Mouse (Mus musculus) testis, adult 2 months (tissue): ENCODE data around the gene Cd3d. TPM values are rescaled to one million over a fixed set of nuclear protein-coding genes. Genes with fewer than 3 reads are reported as not detected.
A peak's percentile ranks its signal among the peaks of the same experiment; 100 is the strongest.
"Not testable (repeated sequence)": the region's sequence is repeated elsewhere in the genome, so short reads cannot be mapped to it uniquely, and the experiment has no call there.

Source experiments
- H3K27ac ChIP-seq: fragments of 200-500 bp; 2 replicates; pipeline ENCODE4 v1.5.1; 2012; ENCODE audit warnings: low read depth, low read length; ENCODE audit not compliant: control insufficient read depth, insufficient read depth
- H3K27me3 ChIP-seq: fragments of 200-500 bp; 2 replicates; pipeline ENCODE4 v1.6.1; 2012; ENCODE audit warnings: mild to moderate bottlenecking, low read length, moderate library complexity; ENCODE audit not compliant: control insufficient read depth, insufficient read depth
- H3K36me3 ChIP-seq: fragments of 200-500 bp; 2 replicates; pipeline ENCODE4 v1.6.1; 2012; ENCODE audit warnings: mild to moderate bottlenecking, low read length; ENCODE audit not compliant: control insufficient read depth, insufficient read depth
- H3K4me1 ChIP-seq: fragments of 200-500 bp; 2 replicates; pipeline ENCODE4 v1.6.1; 2012; ENCODE audit warnings: low read length; ENCODE audit not compliant: control insufficient read depth, insufficient read depth
- H3K4me3 ChIP-seq: fragments of 200-500 bp; 2 replicates; pipeline ENCODE4 v1.5.1; 2012; ENCODE audit warnings: low read depth, mild to moderate bottlenecking, low read length, moderate library complexity, mixed read lengths; ENCODE audit not compliant: control insufficient read depth
- CTCF ChIP-seq: fragments of 200-500 bp; IDR thresholded peaks from 2 replicates; pipeline ENCODE4 v1.5.1; 2012; ENCODE audit warnings: low read depth, mild to moderate bottlenecking, inconsistent platforms, low read length, moderate library complexity; ENCODE audit not compliant: control insufficient read depth, insufficient read depth, insufficient replicate concordance
- POLR2A ChIP-seq: fragments of 200-500 bp; IDR thresholded peaks from 2 replicates; pipeline ENCODE4 v1.6.1; 2012; ENCODE audit warnings: low read depth, mild to moderate bottlenecking, inconsistent platforms, low read length, moderate library complexity; ENCODE audit not compliant: control insufficient read depth
- polyA plus RNA-seq: library from polyadenylated mRNA; depleted of rRNA; stranded (reverse); fragments of >200 nt; gene quantifications from 2 replicates; pipeline ENCODE4 v1.2.3, GENCODE M21; 2012

The Cd3d gene
- polyA plus RNA-seq, 1 experiment = 49.4 TPM

DNA sequence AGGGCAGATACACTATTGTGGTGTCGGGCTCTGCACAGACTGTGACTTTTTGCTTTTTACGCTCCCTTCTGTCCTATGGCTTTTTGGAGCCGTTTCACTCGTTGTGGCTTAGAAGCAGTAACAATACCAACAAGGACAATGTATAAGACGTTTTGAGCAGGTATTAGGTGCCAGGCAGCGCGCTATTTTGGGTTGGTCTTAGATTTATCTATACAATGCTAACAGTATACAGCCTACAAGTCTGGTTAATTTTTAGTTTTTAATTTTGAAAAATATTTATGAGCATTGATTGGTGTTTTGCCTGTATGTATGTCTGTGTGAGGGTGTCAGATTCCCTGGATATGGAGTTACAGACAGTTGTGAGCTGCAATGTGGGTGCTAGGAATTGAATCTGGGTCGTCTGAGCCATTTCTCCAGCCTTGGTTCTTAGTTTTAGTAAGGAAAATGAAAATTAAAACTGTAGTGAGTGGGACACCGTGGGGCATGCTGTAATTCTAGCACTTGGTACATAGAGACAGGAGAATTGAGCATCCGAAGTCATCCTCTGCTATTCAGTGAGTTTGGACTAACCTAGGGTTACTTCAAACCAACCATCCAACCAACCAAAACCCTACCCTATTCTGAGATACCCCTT, 15.6 kb upstream of the Cd3d start:
- no peaks in the 10 kb centered on the region; the same call in 1 of the 2 replicates for H3K4me1 ChIP-seq
- H3K27ac ChIP-seq = peak overlapping the region; percentile 67
- TF ChIP-seq POLR2A = no peak
- TF ChIP-seq CTCF = no peak
- no peaks in the 10 kb centered on the region for H3K36me3 ChIP-seq
- peak overlapping the region; percentile 97 for H3K4me3 ChIP-seq
- no peaks in the 10 kb centered on the region for H3K27me3 ChIP-seq

DNA sequence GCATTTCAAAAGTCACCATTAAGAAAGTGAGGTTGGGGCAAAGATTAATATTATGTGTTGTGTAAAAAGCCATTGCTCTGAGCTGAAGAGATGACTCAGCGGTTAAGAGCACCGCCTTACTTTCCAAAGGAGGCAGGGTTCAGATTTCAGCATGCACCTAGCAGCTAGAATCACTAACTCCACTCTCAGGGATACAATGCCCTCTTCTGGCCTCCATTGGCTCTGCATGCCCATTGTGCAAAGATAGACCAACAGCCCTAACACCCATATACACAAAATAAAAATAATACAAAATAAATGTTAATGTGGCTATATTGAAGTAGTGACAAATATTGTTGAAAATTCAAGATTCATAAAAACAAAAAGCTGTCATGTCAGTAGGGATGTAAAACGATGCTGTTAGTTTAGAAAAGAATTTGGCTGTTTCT, 14.8 kb upstream of the Cd3d start:
- Histone ChIP-seq H3K36me3 (no peaks in the 10 kb centered on the region), H3K27me3 (no peaks in the 10 kb centered on the region), H3K4me3 (no peak overlapping the region), H3K4me1 (no peaks in the 10 kb centered on the region; the same call in 1 of the 2 replicates), H3K27ac (no peak overlapping the region)
- peak; percentile 19; the same call in 1 of the 2 replicates for TF ChIP-seq CTCF
- TF ChIP-seq POLR2A = no peak

DNA sequence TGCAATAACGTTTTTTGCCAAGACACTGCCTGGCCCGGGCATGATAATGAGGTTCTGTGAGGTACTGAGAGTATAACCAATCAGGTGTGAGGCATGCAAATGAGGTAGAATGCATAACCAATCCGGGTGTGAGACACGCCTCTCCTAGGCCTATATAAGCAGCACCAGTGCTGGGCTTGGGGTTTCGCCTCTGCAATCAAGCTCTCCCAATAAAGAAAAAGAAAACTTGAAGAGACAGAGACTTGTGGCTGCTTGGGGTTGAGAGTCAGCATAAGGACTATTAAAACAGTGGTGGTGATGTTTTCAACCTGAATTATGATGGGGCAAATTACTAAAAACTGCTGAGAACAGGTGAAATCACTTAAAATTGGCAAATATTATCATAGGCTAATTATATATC, 13.8 kb upstream of the Cd3d start:
- H3K4me3 ChIP-seq, H3K36me3 ChIP-seq: not testable (repeated sequence)

DNA sequence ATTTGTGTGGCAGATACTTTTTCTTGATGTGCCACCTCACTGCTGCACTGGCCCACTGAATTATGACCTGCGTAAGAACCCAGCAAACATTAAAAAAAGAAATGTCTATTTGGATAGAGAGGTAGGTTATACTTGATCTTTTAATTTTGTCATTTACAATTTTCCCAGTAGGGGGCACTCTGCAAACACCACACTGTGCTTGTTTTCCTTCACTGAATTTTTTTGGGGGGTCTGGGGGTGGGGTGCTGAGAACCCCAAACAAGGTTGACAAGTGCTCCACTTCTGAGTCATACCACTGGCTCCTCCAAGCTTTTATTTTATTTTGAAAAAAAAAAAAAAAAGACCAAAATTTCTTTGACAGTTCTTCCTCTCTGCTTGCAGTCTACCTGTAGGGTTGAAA, 12.1 kb upstream of the Cd3d start:
- Histone ChIP-seq H3K27me3 (no peaks in the 10 kb centered on the region), H3K36me3 (no peaks in the 10 kb centered on the region), H3K4me1 (no peaks in the 10 kb centered on the region; the same call in 1 of the 2 replicates), H3K27ac (no peak overlapping the region), H3K4me3 (no peak overlapping the region)
- TF ChIP-seq CTCF (no peak), POLR2A (no peak)

More for the DNA sequence above, 13.8 kb upstream of the Cd3d start:
- H3K27me3 ChIP-seq, H3K27ac ChIP-seq, H3K4me1 ChIP-seq: not testable (repeated sequence)

DNA sequence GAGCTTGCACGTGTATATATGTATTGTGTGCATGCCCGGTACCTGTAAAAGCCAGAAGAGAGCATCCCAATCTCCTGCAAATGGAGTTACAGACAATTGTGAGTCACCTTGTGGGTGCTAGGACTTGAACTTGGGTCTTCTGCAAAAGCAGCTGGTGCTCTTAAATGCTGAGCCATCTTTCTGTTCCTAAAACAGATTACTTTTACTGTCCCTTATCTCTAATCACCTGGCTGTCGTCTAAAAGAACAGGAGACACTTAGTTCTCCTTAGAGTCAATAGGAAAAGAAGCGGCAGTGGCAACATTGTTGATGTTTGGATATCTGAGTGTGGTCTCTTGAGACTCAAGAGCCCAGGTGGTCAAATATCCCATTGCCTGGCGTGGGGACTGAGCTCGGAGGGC, 3.8 kb upstream of the Cd3d start:
- Histone ChIP-seq H3K27ac (no peak overlapping the region), H3K36me3 (no peaks in the 10 kb centered on the region), H3K4me3 (no peak overlapping the region), H3K27me3 (no peaks in the 10 kb centered on the region), H3K4me1 (no peaks in the 10 kb centered on the region)
- no peak for TF ChIP-seq CTCF
- no peak for TF ChIP-seq POLR2A

DNA sequence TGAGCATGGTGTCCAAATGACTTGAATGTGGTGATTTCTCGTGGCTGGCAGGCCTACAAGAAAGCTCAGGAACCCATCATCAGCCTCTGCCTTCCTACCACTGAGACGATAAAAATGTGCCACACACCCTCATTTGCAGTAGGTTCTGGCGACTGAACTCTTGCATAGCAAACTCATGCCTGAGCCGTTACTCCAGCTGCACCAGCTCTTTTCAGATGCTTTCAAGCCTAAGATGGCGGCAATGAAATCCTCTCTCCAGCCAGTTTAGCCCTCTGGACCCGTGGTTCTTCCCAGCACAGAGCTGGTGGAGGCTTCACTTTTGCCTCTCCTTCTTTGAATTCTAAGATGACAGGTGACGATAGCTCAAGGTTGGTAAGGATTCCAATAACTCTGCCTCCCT, 1.8 kb upstream of the Cd3d start:
- Histone ChIP-seq H3K27me3 (no peaks in the 10 kb centered on the region), H3K4me3 (no peak overlapping the region), H3K4me1 (no peaks in the 10 kb centered on the region), H3K36me3 (no peaks in the 10 kb centered on the region), H3K27ac (no peak overlapping the region)
- TF ChIP-seq CTCF = no peak
- no peak for TF ChIP-seq POLR2A

DNA sequence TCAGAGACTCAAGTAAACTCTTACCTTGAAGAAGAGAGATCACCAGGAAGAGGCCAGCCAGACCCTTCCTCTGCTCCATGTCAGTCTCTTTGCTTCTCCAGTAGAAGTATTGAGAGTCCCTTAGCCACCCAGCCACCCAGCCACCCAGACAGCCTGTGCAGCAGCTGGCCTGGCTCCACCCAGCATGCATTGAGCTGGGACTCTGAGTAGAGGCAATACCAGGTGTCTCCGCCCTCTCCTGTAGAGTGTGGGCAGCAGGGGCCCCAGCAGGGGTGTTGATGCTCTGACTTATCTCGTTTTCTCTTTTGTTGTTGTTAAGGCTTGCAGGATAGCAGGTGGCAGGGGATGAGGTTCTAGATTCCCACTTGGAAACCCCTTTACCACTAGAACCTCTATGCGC, 1.3 kb upstream of the Cd3d start, which contains the start of gene Cd3g:
Gene Cd3g (minus strand): TSS at position 190 of the 400 bp plus-strand sequence.
- no peak within 1 kb of the TSS for H3K4me3 ChIP-seq
- no peaks in the 10 kb centered on the region for H3K27me3 ChIP-seq
- H3K27ac ChIP-seq = no peak within 1 kb of the TSS
- H3K36me3 ChIP-seq = no peaks in the 10 kb centered on the region
- H3K4me1 ChIP-seq = no peaks in the 10 kb centered on the region
- no peak for TF ChIP-seq CTCF
- TF ChIP-seq POLR2A = no peak

DNA sequence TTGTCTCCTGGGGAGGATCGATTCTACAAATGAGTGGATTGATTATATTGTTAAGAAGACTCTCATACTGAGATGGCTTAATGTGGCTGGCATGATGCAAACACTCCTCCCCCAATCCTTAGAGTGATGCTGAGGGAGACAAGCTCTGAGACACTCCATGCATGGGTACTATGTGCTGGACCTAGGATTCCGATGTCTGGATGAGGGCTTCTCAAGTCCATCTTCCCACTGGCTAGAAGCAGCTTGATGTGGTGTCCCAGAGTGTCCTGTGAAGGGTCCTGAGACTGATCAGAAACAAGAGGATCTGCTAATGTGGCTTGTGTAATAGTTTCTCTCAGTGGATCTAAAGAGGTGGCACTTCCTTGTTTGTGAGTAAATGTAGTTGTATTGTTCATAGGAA, 482 bp upstream of the Cd3d start:
- Histone ChIP-seq H3K27ac (no peak overlapping the region), H3K4me3 (no peak overlapping the region), H3K36me3 (no peaks in the 10 kb centered on the region), H3K4me1 (peaks cover 7% of the 10 kb centered on the region), H3K27me3 (no peaks in the 10 kb centered on the region)
- no peak for TF ChIP-seq CTCF
- no peak for TF ChIP-seq POLR2A
